Mouse (Mus musculus) spleen, adult 2 months (tissue): ENCODE measurements around the gene Gm20388.

Source experiments
- CTCF ChIP-seq: fragments of 200-500 bp; IDR thresholded peaks from 2 replicates; pipeline ENCODE4 v1.5.1; 2011; ENCODE audit warnings: mild to moderate bottlenecking, inconsistent platforms; ENCODE audit not compliant: insufficient read depth, insufficient read length, insufficient replicate concordance; ENCODE audit errors: extremely low read depth
- POLR2A ChIP-seq: fragments of 200-500 bp; IDR thresholded peaks from 2 replicates; pipeline ENCODE4 v1.6.1; 2011; ENCODE audit warnings: low read depth, low read length, inconsistent platforms

DNA sequence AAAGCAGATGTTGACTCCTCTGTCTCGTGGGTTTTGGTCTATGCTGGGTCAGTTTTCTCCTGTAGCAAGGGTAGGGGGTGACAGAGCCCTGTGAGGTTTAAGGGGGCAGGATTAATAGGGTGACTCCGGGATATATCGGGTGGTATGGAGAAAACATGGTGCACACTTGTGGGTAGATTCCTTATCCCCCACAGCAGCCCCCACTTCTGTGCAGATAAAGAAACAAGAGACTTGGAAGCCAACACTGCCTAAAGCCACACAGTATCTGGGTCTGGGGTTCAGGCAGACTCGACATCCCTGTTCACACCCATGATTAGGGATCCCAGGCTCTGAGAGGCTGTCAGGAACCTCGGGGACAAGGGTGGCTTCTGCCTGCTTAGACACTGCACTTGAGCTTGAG, 509.6 kb downstream of the Gm20388 start:
- no peak for TF ChIP-seq CTCF
- TF ChIP-seq POLR2A = no peak
